Mouse (Mus musculus): ENCODE data around the gene Sarm1. TPM values are rescaled to one million over a fixed set of nuclear protein-coding genes. Genes with fewer than 3 reads are reported as not detected.

The Sarm1 gene
- polyA plus RNA-seq, 1 experiment from 2014 or later: 2.1 TPM

GRCm38 (mm10) chr11:78467932-78468331 lies 29.6 kb downstream of the Sarm1 start:
- ATAC-seq: no peak
- no peaks in the 10 kb centered on the region for H3K36me3 ChIP-seq
- no peaks in the 10 kb centered on the region for H3K9me3 ChIP-seq
- no peak overlapping the region for H3K27ac ChIP-seq
- peaks cover 15% of the 10 kb centered on the region for H3K4me1 ChIP-seq (replicated peaks)
- 62% methylated on average over 3 of the region's 3 CpGs for WGBS
- no peaks in the 10 kb centered on the region for H3K27me3 ChIP-seq (replicated peaks)
- no peak overlapping the region for H3K4me2 ChIP-seq (replicated peaks)
- no peak overlapping the region for H3K9ac ChIP-seq
- no peak overlapping the region for H3K4me3 ChIP-seq (replicated peaks)

GRCm38 (mm10) chr11:78467515-78467914 lies 30.0 kb downstream of the Sarm1 start:
- no peak overlapping the region for H3K4me2 ChIP-seq (replicated peaks)
- 76% methylated on average over 7 of the region's 7 CpGs for WGBS

GRCm38 (mm10) chr11:78466242-78466912 lies 31.2 kb downstream of the Sarm1 start:
- WGBS: 70% methylated on average over 23 of the region's 23 CpGs
- 0 out of 2 replicates have a peak, but pooled peaks have one; percentile 6 for ATAC-seq
- H3K9me3 ChIP-seq: no peaks in the 10 kb centered on the region
- peak overlapping the region; percentile 24; the same call in 1 of the 2 replicates for H3K9ac ChIP-seq
- H3K4me2 ChIP-seq (replicated peaks): peak overlapping the region; percentile 90
- H3K4me1 ChIP-seq (replicated peaks): peaks cover 15% of the 10 kb centered on the region
- H3K27me3 ChIP-seq (replicated peaks): no peaks in the 10 kb centered on the region
- H3K27ac ChIP-seq: peak overlapping the region; percentile 89; the same call in 1 of the 2 replicates
- H3K4me3 ChIP-seq (replicated peaks): peak overlapping the region; percentile 68
- no peaks in the 10 kb centered on the region for H3K36me3 ChIP-seq

More at GRCm38 (mm10) chr11:78467515-78467914, 30.0 kb downstream of the Sarm1 start:
- H3K4me1 ChIP-seq (replicated peaks): peaks cover 15% of the 10 kb centered on the region
- no peak overlapping the region for H3K9ac ChIP-seq
- no peak overlapping the region for H3K4me3 ChIP-seq (replicated peaks)
- H3K27ac ChIP-seq: no peak overlapping the region
- H3K9me3 ChIP-seq: no peaks in the 10 kb centered on the region
- no peaks in the 10 kb centered on the region for H3K36me3 ChIP-seq
- no peaks in the 10 kb centered on the region for H3K27me3 ChIP-seq (replicated peaks)
- ATAC-seq: no peak

- Histone ChIP-seq H3K4me1 (replicated peaks) (peaks cover 15% of the 10 kb centered on the region), H3K9me3 (no peaks in the 10 kb centered on the region), H3K27me3 (replicated peaks) (no peaks in the 10 kb centered on the region), H3K4me2 (replicated peaks) (peak within 1 kb of the TSS; percentile 90), H3K4me3 (replicated peaks) (peak within 1 kb of the TSS; percentile 68), H3K9ac (peak within 1 kb of the TSS; percentile 75), H3K36me3 (no peaks in the 10 kb centered on the region), H3K27ac (peak within 1 kb of the TSS; percentile 89)
- ATAC-seq: peak; percentile 93
- WGBS: 0% methylated on average over 41 of the region's 41 CpGs
Observed at GRCm38 (mm10) chr11:78465568-78466180, 31.9 kb downstream of the Sarm1 start, which contains the start of gene Slc46a1. TSS of gene Slc46a1 (plus strand) at chr11:78465697.

GRCm38 (mm10) chr11:78465116-78465515 lies 32.4 kb downstream of the Sarm1 start:
- H3K4me1 ChIP-seq (replicated peaks): peaks cover 15% of the 10 kb centered on the region
- peak overlapping the region; percentile 90 for H3K4me2 ChIP-seq (replicated peaks)
- H3K36me3 ChIP-seq: no peaks in the 10 kb centered on the region
- no peaks in the 10 kb centered on the region for H3K27me3 ChIP-seq (replicated peaks)
- peak overlapping the region; percentile 68 for H3K4me3 ChIP-seq (replicated peaks)
- peak overlapping the region; percentile 75; the same call in 1 of the 2 replicates for H3K9ac ChIP-seq
- no peak overlapping the region; the same call in 1 of the 2 replicates for H3K27ac ChIP-seq
- ATAC-seq: no peak
- 31% methylated on average over 9 of the region's 9 CpGs for WGBS
- no peaks in the 10 kb centered on the region for H3K9me3 ChIP-seq

- H3K27ac ChIP-seq: no peak overlapping the region
- 38% methylated on average over 13 of the region's 13 CpGs for WGBS
- no peak overlapping the region for H3K4me3 ChIP-seq (replicated peaks)
- peaks cover 15% of the 10 kb centered on the region for H3K4me1 ChIP-seq (replicated peaks)
- H3K9me3 ChIP-seq: no peaks in the 10 kb centered on the region
- H3K27me3 ChIP-seq (replicated peaks): no peaks in the 10 kb centered on the region
- no peaks in the 10 kb centered on the region for H3K36me3 ChIP-seq
- H3K9ac ChIP-seq: no peak overlapping the region
- peak overlapping the region; percentile 20 for H3K4me2 ChIP-seq (replicated peaks)
- peak; percentile 52 for ATAC-seq
Observed at GRCm38 (mm10) chr11:78463286-78464036, 34.1 kb downstream of the Sarm1 start.

- Histone ChIP-seq H3K4me2 (replicated peaks) (0 out of 2 replicates have a peak overlapping the region, but pooled peaks have one; percentile 20), H3K27me3 (replicated peaks) (no peaks in the 10 kb centered on the region), H3K9me3 (no peaks in the 10 kb centered on the region), H3K4me1 (replicated peaks) (peaks cover 15% of the 10 kb centered on the region), H3K4me3 (replicated peaks) (no peak overlapping the region), H3K27ac (no peak overlapping the region), H3K9ac (no peak overlapping the region), H3K36me3 (no peaks in the 10 kb centered on the region)
- 61% methylated on average over 5 of the region's 5 CpGs for WGBS
- ATAC-seq: peak; percentile 54; the same call in 1 of the 2 replicates
Observed at GRCm38 (mm10) chr11:78462669-78463068, 34.9 kb downstream of the Sarm1 start.

- no peak for ATAC-seq
- no peak overlapping the region for H3K27ac ChIP-seq
- peaks cover 15% of the 10 kb centered on the region for H3K4me1 ChIP-seq (replicated peaks)
- no peak overlapping the region for H3K9ac ChIP-seq
- H3K9me3 ChIP-seq: no peaks in the 10 kb centered on the region
- H3K27me3 ChIP-seq (replicated peaks): no peaks in the 10 kb centered on the region
- 75% methylated on average over 1 of the region's 1 CpGs for WGBS
- no peak overlapping the region for H3K4me3 ChIP-seq (replicated peaks)
- no peaks in the 10 kb centered on the region for H3K36me3 ChIP-seq
- H3K4me2 ChIP-seq (replicated peaks): no peak overlapping the region
Observed at GRCm38 (mm10) chr11:78461894-78462293, 35.7 kb downstream of the Sarm1 start.

- ATAC-seq: no peak
- WGBS: 84% methylated on average over 17 of the region's 17 CpGs
- Histone ChIP-seq H3K27ac (no peak overlapping the region), H3K9me3 (no peaks in the 10 kb centered on the region), H3K4me2 (replicated peaks) (no peak overlapping the region), H3K4me1 (replicated peaks) (peaks cover 4% of the 10 kb centered on the region; the same call in 1 of the 2 replicates), H3K4me3 (replicated peaks) (no peak overlapping the region), H3K27me3 (replicated peaks) (no peaks in the 10 kb centered on the region), H3K36me3 (no peaks in the 10 kb centered on the region), H3K9ac (no peak overlapping the region)
Observed at GRCm38 (mm10) chr11:78458740-78459139, 38.8 kb downstream of the Sarm1 start.

GRCm38 (mm10) chr11:78455308-78455707 lies 42.2 kb downstream of the Sarm1 start:
- no peak for ATAC-seq
- H3K27ac ChIP-seq: no peak overlapping the region
- no peaks in the 10 kb centered on the region for H3K9me3 ChIP-seq
- H3K27me3 ChIP-seq (replicated peaks): no peaks in the 10 kb centered on the region
- no peaks in the 10 kb centered on the region for H3K4me1 ChIP-seq (replicated peaks)
- WGBS: 43% methylated on average over 5 of the region's 5 CpGs
- H3K4me2 ChIP-seq (replicated peaks): no peak overlapping the region
- no peak overlapping the region for H3K9ac ChIP-seq
- no peak overlapping the region for H3K4me3 ChIP-seq (replicated peaks)
- no peaks in the 10 kb centered on the region for H3K36me3 ChIP-seq

- ATAC-seq: no peak
- no peak overlapping the region for H3K4me3 ChIP-seq (replicated peaks)
- no peaks in the 10 kb centered on the region for H3K4me1 ChIP-seq (replicated peaks)
- no peak overlapping the region for H3K4me2 ChIP-seq (replicated peaks)
- no peaks in the 10 kb centered on the region for H3K9me3 ChIP-seq
- H3K27me3 ChIP-seq (replicated peaks): no peaks in the 10 kb centered on the region
- H3K36me3 ChIP-seq: no peaks in the 10 kb centered on the region
- H3K9ac ChIP-seq: no peak overlapping the region
- no peak overlapping the region for H3K27ac ChIP-seq
- WGBS: 69% methylated on average over 7 of the region's 7 CpGs
Observed at GRCm38 (mm10) chr11:78454276-78454675, 43.3 kb downstream of the Sarm1 start.

GRCm38 (mm10) chr11:78453675-78454074 lies 43.9 kb downstream of the Sarm1 start:
- no peak overlapping the region for H3K4me2 ChIP-seq (replicated peaks)
- no peaks in the 10 kb centered on the region for H3K27me3 ChIP-seq (replicated peaks)
- no peaks in the 10 kb centered on the region for H3K4me1 ChIP-seq (replicated peaks)
- 13% methylated on average over 4 of the region's 4 CpGs for WGBS
- no peaks in the 10 kb centered on the region for H3K36me3 ChIP-seq
- H3K27ac ChIP-seq: no peak overlapping the region
- ATAC-seq: no peak
- H3K9ac ChIP-seq: no peak overlapping the region
- no peaks in the 10 kb centered on the region for H3K9me3 ChIP-seq
- no peak overlapping the region for H3K4me3 ChIP-seq (replicated peaks)

Measured in intestine, embryonic 15.5 days (tissue).